Mouse (Mus musculus) midbrain, postnatal 0 days (tissue): ENCODE measurements around the gene Mlst8. TPM values are rescaled to one million over a fixed set of nuclear protein-coding genes. Genes with fewer than 3 reads are reported as not detected.
A peak's percentile ranks its signal among the peaks of the same experiment; 100 is the strongest.
"Not testable (repeated sequence)": the region's sequence is repeated elsewhere in the genome, so short reads cannot be mapped to it uniquely, and the experiment has no call there.

ENCODE experiments used
- ATAC-seq: fragments of 200-750 bp; cut with Nextera tagmentation; 2 replicates; pipeline ENCODE4 v1.8.0; 2017; ENCODE audit warnings: moderate number of reproducible peaks, mild to moderate bottlenecking, moderate TSS enrichment, moderate library complexity; ENCODE audit not compliant: low FRiP score
- DNase-seq: peaks from one replicate; pipeline ENCODE4 v3.0.0-alpha.2; 2015; ENCODE audit warnings: low spot score
- H3K27ac ChIP-seq: fragments of 300-500 bp; sonication (generic); 2 replicates; pipeline ENCODE4 v1.5.1; 2014; ENCODE audit warnings: low read depth, mild to moderate bottlenecking, low read length, mixed read lengths
- H3K27me3 ChIP-seq: fragments of 300-500 bp; sonication (generic); 2 replicates; pipeline ENCODE4 v1.6.1; 2014; ENCODE audit warnings: low read length, control low read depth, mixed read lengths; ENCODE audit not compliant: insufficient read depth
- H3K36me3 ChIP-seq: fragments of 300-500 bp; sonication (generic); 2 replicates; pipeline ENCODE4 v1.6.1; 2014; ENCODE audit warnings: low read length, control low read depth, mixed read lengths; ENCODE audit not compliant: insufficient read depth
- H3K4me1 ChIP-seq: fragments of 300-500 bp; sonication (generic); 2 replicates; pipeline ENCODE4 v1.6.1; 2014; ENCODE audit warnings: mild to moderate bottlenecking, control low read depth, antibody characterized with exemption, low read length, mixed read lengths; ENCODE audit not compliant: insufficient read depth
- H3K4me2 ChIP-seq: fragments of 300-500 bp; sonication (generic); 2 replicates; pipeline ENCODE4 v1.6.1; 2014; ENCODE audit warnings: low read depth, mild to moderate bottlenecking, low read length, mixed read lengths; ENCODE audit not compliant: poor library complexity, severe bottlenecking
- H3K4me3 ChIP-seq: fragments of 300-500 bp; sonication (generic); 2 replicates; pipeline ENCODE4 v1.5.1; 2014; ENCODE audit warnings: low read depth, mild to moderate bottlenecking, low read length, moderate library complexity
- H3K9ac ChIP-seq: fragments of 300-500 bp; sonication (generic); replicated peaks from 2 replicates; pipeline ENCODE4 v1.6.1; 2014; ENCODE audit warnings: mild to moderate bottlenecking, low read length, moderate library complexity, mixed read lengths; ENCODE audit not compliant: poor library complexity, severe bottlenecking
- H3K9me3 ChIP-seq: fragments of 300-500 bp; sonication (generic); 2 replicates; pipeline ENCODE4 v1.6.1; 2016; ENCODE audit warnings: low read length, control low read depth
- CTCF ChIP-seq: IDR thresholded peaks from 2 replicates; pipeline ENCODE4 v1.5.1; 2016; ENCODE audit warnings: antibody characterized with exemption, mild to moderate bottlenecking
- WGBS: fragments of 180-500 bp; shearing (Covaris S2); extraction: QIAGEN DNeasy Blood & Tissue Kit; methylation state at CpG from one replicate; pipeline ENCODE4 v1.1.7; 2014; 5-methylcytosine and 5-hydroxymethylcytosine counted together
- polyA plus RNA-seq: library from polyadenylated mRNA; unstranded; fragments of >200 nt; fragmentation: Nextera tagmentation; extraction: Ambion mirVana; gene quantifications from 2 replicates; pipeline ENCODE4 v1.2.1, GENCODE M21; 2015
- total RNA-seq: library from RNA; depleted of rRNA; stranded (reverse); fragments of >200 nt; gene quantifications from 2 replicates; pipeline ENCODE4 v1.2.3, GENCODE M21; 2014

Mlst8 gene
- total and polyA plus RNA-seq, 2 experiments from 2014 or later: 28.4 to 51.8 TPM

GRCm38 (mm10) chr17:24468636-24469246, 10.1 kb downstream of the Mlst8 start:
- Histone ChIP-seq H3K27ac (no peak overlapping the region), H3K36me3 (no peaks in the 10 kb centered on the region)
- TF ChIP-seq CTCF: no peak

GRCm38 (mm10) chr17:24463374-24464133, 15.3 kb downstream of the Mlst8 start:
- H3K27me3 ChIP-seq: no peaks in the 10 kb centered on the region
- no peaks in the 10 kb centered on the region for H3K4me1 ChIP-seq
- H3K9ac ChIP-seq: no peak overlapping the region
- no peak for DNase-seq
- H3K36me3 ChIP-seq: no peaks in the 10 kb centered on the region
- TF ChIP-seq CTCF: no peak
- H3K4me2 ChIP-seq: no peak overlapping the region
- no peak overlapping the region for H3K4me3 ChIP-seq
- no peak overlapping the region for H3K27ac ChIP-seq
- WGBS: 66% methylated on average over 6 of the region's 6 CpGs
- H3K9me3 ChIP-seq: no peaks in the 10 kb centered on the region
- ATAC-seq: no peak

More at GRCm38 (mm10) chr17:24468636-24469246, 10.1 kb downstream of the Mlst8 start:
- Histone ChIP-seq H3K27me3 (no peaks in the 10 kb centered on the region), H3K9ac (no peak overlapping the region), H3K4me1 (peaks cover 14% of the 10 kb centered on the region), H3K9me3 (no peaks in the 10 kb centered on the region), H3K4me3 (no peak overlapping the region), H3K4me2 (no peak overlapping the region)
- WGBS: 93% methylated on average over 5 of the region's 5 CpGs
- DNase-seq: no peak
- no peak for ATAC-seq

GRCm38 (mm10) chr17:24462932-24463331, 15.9 kb downstream of the Mlst8 start:
- Histone ChIP-seq H3K9ac (no peak overlapping the region), H3K4me1 (no peaks in the 10 kb centered on the region), H3K9me3 (no peaks in the 10 kb centered on the region), H3K4me2 (no peak overlapping the region), H3K36me3 (no peaks in the 10 kb centered on the region), H3K27ac (no peak overlapping the region), H3K27me3 (no peaks in the 10 kb centered on the region), H3K4me3 (no peak overlapping the region)
- ATAC-seq: no peak
- WGBS: 93% methylated on average over 1 of the region's 1 CpGs
- TF ChIP-seq CTCF: no peak
- DNase-seq: no peak

GRCm38 (mm10) chr17:24461580-24461979, 17.3 kb downstream of the Mlst8 start:
- Histone ChIP-seq H3K4me3 (no peak overlapping the region), H3K9me3 (no peaks in the 10 kb centered on the region), H3K9ac (no peak overlapping the region), H3K4me2 (no peak overlapping the region), H3K36me3 (no peaks in the 10 kb centered on the region), H3K27me3 (no peaks in the 10 kb centered on the region), H3K4me1 (no peaks in the 10 kb centered on the region), H3K27ac (no peak overlapping the region)
- WGBS: 62% methylated on average over 2 of the region's 2 CpGs
- TF ChIP-seq CTCF: peak; percentile 56
- ATAC-seq (no peak), DNase-seq (peak; percentile 42)

- 52% methylated on average over 10 of the region's 10 CpGs for WGBS
Observed at GRCm38 (mm10) chr17:24455523-24456206, 23.2 kb downstream of the Mlst8 start.

More at GRCm38 (mm10) chr17:24455523-24456206, 23.2 kb downstream of the Mlst8 start:
- peak overlapping the region; percentile 86; the same call in 1 of the 2 replicates for H3K4me3 ChIP-seq
- H3K27ac ChIP-seq, DNase-seq, H3K4me1 ChIP-seq, H3K9ac ChIP-seq, H3K36me3 ChIP-seq, H3K27me3 ChIP-seq, H3K9me3 ChIP-seq: not testable (repeated sequence)
- TF ChIP-seq CTCF: peak; percentile 25; the same call in 1 of the 2 replicates
- 0 out of 2 replicates have a peak, but pooled peaks have one; percentile 1 for ATAC-seq
- 0 out of 2 replicates have a peak overlapping the region, but pooled peaks have one; percentile 24 for H3K4me2 ChIP-seq
